Comparison of ENCODE assay signal across 14 mouse cellular contexts in the genomic region with DNA sequence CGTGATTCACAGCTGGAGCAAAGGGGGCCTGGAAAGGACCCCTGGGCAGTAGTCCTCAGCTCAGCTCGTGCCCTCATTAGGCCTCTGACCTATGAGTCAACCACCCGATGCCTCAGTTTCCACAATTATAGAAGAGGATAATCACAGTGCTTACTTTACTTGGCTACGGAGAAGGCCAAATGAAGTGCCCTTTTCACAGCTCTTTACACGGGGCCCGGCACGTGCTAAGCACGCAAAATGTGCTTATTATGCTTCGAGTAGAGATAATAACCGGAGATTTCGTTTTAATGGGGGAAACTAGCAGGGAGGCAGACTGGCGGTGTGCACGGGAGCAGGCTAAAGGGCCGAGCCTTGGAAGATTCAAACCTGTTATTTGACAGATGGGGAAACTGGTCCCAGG.
DNase-seq lines count a peak whose midpoint lies in the region; ATAC-seq lines count a peak whose summit lies in the region.
"Had no signal": no experiment of that assay in that cellular context is flagged by ENCODE, and none has a peak within 500 bp of the region (broad histone marks: within the 10 kb centered on the region; RNA-seq: fewer than 3 reads in every experiment).

No protein-coding gene starts in this region.

- H3K36me3 ChIP-seq in kidney, embryonic 14.5 days (ENCODE audit: control insufficient read depth, insufficient read depth, low read length): no peaks in the 10 kb centered on the region
- H3K36me3 ChIP-seq in stomach, embryonic 15.5 days: no peaks in the 10 kb centered on the region
- no peaks in the 10 kb centered on the region for H3K36me3 ChIP-seq in hindbrain, embryonic 11.5 days (ENCODE audit: control insufficient read depth, insufficient read depth, low read length)
- H3K36me3 ChIP-seq: neural tube, embryonic 13.5 days had no signal

- H3K4me1 ChIP-seq in kidney, embryonic 14.5 days (ENCODE audit: control insufficient read depth, insufficient read depth, low read length): peaks cover 22% of the 10 kb centered on the region
- peaks cover 24% of the 10 kb centered on the region for H3K4me1 ChIP-seq in stomach, embryonic 15.5 days
- H3K4me1 ChIP-seq in hindbrain, embryonic 11.5 days (replicated peaks; ENCODE audit: control insufficient read depth, insufficient read depth, low read length): no peaks in the 10 kb centered on the region

- H3K4me2 ChIP-seq in kidney, embryonic 14.5 days (replicated peaks; ENCODE audit: low read depth, low read length): no peak overlapping the region
- H3K4me2 ChIP-seq in stomach, embryonic 15.5 days: no peak overlapping the region
- H3K4me2 ChIP-seq in hindbrain, embryonic 11.5 days (replicated peaks; ENCODE audit: low read depth, low read length): no peak overlapping the region
- H3K4me2 ChIP-seq: neural tube, embryonic 13.5 days had no signal

- peak; percentile 42 to 54 for DNase-seq in heart, adult 18-20 months
- DNase-seq in heart, postnatal 25 days (ENCODE audit: low spot score): no peak
- peak; percentile 40 for DNase-seq in lung, postnatal 36 days
- no peak for DNase-seq in lung, adult 18-20 months
- DNase-seq in gastrocnemius, adult 18-20 months (ENCODE audit: low spot score): no peak
- no peak for DNase-seq in hindbrain, embryonic 11.5 days (ENCODE audit: low spot score)
- DNase-seq: cerebellum, adult 9-10 months; layer of hippocampus, adult 9-11 months; right cerebral cortex, postnatal 25 days; thymus, adult 2 months had no signal

- intact Hi-C loops in heart, postnatal 25 days (cut with DNase I): loop anchor here (2.0 to 5.0 kb wide), 2 partner anchors 62 to 102 kb away; partner anchors contain the start of gene Jun

- 63% methylated on average over 14 of the region's 14 CpGs for WGBS in kidney, embryonic 14.5 days
- 65% methylated on average over 14 of the region's 14 CpGs for WGBS in stomach, embryonic 15.5 days
- 65% methylated on average over 14 of the region's 14 CpGs for WGBS in hindbrain, embryonic 11.5 days

- ATAC-seq in kidney, embryonic 14.5 days (ENCODE audit: low FRiP score, low TSS enrichment): 0 out of 2 replicates have a peak, but pooled peaks have one; percentile 13
- ATAC-seq in stomach, embryonic 15.5 days (ENCODE audit: insufficient read depth, low FRiP score, low read depth): no peak
- no peak for ATAC-seq in hindbrain, embryonic 11.5 days (ENCODE audit: low FRiP score)

- H3K27me3 ChIP-seq in kidney, embryonic 14.5 days (ENCODE audit: control insufficient read depth, insufficient read depth, low read length): no peaks in the 10 kb centered on the region
- H3K27me3 ChIP-seq in stomach, embryonic 15.5 days (replicated peaks): no peaks in the 10 kb centered on the region
- H3K27me3 ChIP-seq in hindbrain, embryonic 11.5 days (ENCODE audit: control insufficient read depth, insufficient read depth, low read length): no peaks in the 10 kb centered on the region
- H3K27me3 ChIP-seq: neural tube, embryonic 13.5 days had no signal

- no peak overlapping the region for H3K4me3 ChIP-seq in kidney, embryonic 14.5 days (ENCODE audit: low read length)
- no peak overlapping the region for H3K4me3 ChIP-seq in stomach, embryonic 15.5 days (replicated peaks)
- H3K4me3 ChIP-seq in hindbrain, embryonic 11.5 days (ENCODE audit: low read depth, low read length): no peak overlapping the region
- H3K4me3 ChIP-seq: neural tube, embryonic 13.5 days had no signal

- H3K9ac ChIP-seq in kidney, embryonic 14.5 days (ENCODE audit: low read depth, low read length): 0 out of 2 replicates have a peak overlapping the region, but pooled peaks have one; percentile 40
- no peak overlapping the region for H3K9ac ChIP-seq in stomach, embryonic 15.5 days
- H3K9ac ChIP-seq in hindbrain, embryonic 11.5 days (ENCODE audit: low read depth, low read length): no peak overlapping the region
- H3K9ac ChIP-seq: neural tube, embryonic 13.5 days had no signal

- peak overlapping the region; percentile 55 for H3K27ac ChIP-seq in kidney, embryonic 14.5 days (ENCODE audit: low read depth, low read length)
- peak overlapping the region; percentile 80; the same call in 1 of the 2 replicates for H3K27ac ChIP-seq in stomach, embryonic 15.5 days
- H3K27ac ChIP-seq in hindbrain, embryonic 11.5 days (ENCODE audit: low read depth, low read length): no peak overlapping the region
- H3K27ac ChIP-seq: macrophage; neural tube, embryonic 13.5 days had no signal

- H3K9me3 ChIP-seq in kidney, embryonic 14.5 days (ENCODE audit: control insufficient read depth, low read length): no peaks in the 10 kb centered on the region
- H3K9me3 ChIP-seq in stomach, embryonic 15.5 days: no peaks in the 10 kb centered on the region
- no peaks in the 10 kb centered on the region for H3K9me3 ChIP-seq in hindbrain, embryonic 11.5 days (ENCODE audit: control insufficient read depth, low read length)
- H3K9me3 ChIP-seq: neural tube, embryonic 13.5 days had no signal

Comparison
In these comparisons a context has a peak if more than half of its experiments do, and no peak if none do; other contexts are left out.
1. DNase-seq: peak in heart, adult 18-20 months (2 of 2) and lung, postnatal 36 days (single experiment); none in heart, postnatal 25 days (single experiment), lung, adult 18-20 months (0 of 2), gastrocnemius, adult 18-20 months (single experiment) and hindbrain, embryonic 11.5 days (single experiment).